Mouse (Mus musculus): Measurements from ENCODE around the gene Vmn2r109.
"Not testable (repeated sequence)": the region's sequence is repeated elsewhere in the genome, so short reads cannot be mapped to it uniquely, and the experiment has no call there.

Gene Vmn2r109

GRCm38 (mm10) chr17:20564656-20565055 lies at the start of gene Vmn2r109:
Gene Vmn2r109 (minus strand): TSS chr17:20564756.
- DNase-seq = no peak

GRCm38 (mm10) chr17:20596323-20596722 lies 31.8 kb upstream of the Vmn2r109 start, which contains the start of gene Vmn2r110:
Gene Vmn2r110 (minus strand): TSS chr17:20596423.
- no peak for DNase-seq

GRCm38 (mm10) chr17:20508247-20508646 lies 56.3 kb downstream of the Vmn2r109 start:
- DNase-seq = not testable (repeated sequence)

GRCm38 (mm10) chr17:20497858-20498257 lies 66.7 kb downstream of the Vmn2r109 start, which contains the start of gene Vmn1r225:
Gene Vmn1r225 (plus strand): TSS chr17:20498158.
- no peak for DNase-seq

All from embryo, embryonic 11 days (tissue).